Mouse (Mus musculus) testis, postnatal 10 days (tissue): ENCODE data around the gene Asgr1.
"Not testable (repeated sequence)": the region's sequence is repeated elsewhere in the genome, so short reads cannot be mapped to it uniquely, and the experiment has no call there.

Source experiments
- DNase-seq: peaks from one replicate; pipeline ENCODE4 v3.0.0; 2021; ENCODE audit warnings: low spot score

Gene Asgr1

GRCm38 (mm10) chr11:70053898-70054570 is at the start of gene Asgr1:
Gene Asgr1, plus strand, starts transcription at chr11:70054085.
- DNase-seq, result no peak

DNA sequence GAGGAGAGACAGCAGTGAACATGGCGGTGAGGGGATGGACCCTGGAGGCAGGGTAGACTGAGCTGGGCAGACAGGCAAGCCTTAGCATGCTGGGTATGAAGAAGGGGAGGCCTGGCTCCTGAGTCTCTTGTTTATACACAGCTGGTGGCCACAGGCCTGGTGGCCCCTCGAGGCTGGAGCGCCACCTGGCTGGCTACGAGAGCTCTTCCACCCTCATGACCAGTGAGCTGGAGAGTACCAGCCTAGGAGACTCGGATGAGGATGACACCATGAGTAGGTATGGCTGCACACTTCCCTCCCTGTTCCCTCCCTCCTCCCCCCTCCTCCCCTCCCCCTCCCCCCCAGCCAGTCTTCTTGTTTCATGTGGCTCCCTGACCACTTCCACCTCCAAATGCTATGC is 48.4 kb upstream of the Asgr1 start:
- no peak for DNase-seq

DNA sequence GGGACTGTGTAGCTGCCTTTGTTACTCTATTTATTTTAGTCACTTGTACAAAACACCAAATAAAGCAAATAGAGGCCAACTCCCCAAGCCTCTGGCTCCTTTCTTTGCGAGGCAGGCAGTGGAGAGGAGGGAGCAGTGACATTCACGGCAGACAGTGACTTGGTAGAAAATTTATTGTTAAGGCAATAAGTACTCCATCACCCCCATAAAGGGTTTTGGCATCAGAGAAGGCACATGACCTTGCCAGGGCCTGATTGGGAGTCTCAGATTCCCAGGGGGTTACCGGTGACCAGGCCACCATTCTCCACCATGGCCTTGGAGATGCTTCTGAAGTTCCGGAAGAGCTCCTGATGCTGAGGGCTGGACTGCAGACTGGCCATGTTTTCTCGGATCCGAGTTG is 43.9 kb upstream of the Asgr1 start:
- no peak for DNase-seq

DNA sequence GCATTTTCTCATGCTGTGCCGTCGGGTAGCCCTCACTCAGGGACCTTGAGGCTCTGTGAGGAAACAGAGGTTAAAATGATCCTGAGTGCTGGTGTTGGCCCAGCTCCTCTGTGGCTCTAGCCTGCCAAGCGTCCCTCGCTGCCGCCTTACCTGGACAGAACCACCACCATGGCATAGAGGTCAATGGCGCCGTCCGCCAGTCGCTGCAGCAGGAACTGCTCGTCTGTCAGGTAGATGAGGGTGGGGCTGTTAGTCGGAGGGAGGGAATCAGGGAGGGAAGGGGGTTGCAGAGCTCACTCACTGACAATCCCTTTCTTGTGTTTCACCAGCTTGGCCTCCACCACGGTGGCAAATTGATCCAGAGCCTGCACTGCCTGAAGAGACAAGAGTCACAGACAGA is 43.3 kb upstream of the Asgr1 start:
- DNase-seq, result no peak

- no peak for DNase-seq
Measured at GRCm38 (mm10) chr11:70010961-70011360, 42.9 kb upstream of the Asgr1 start.

DNA sequence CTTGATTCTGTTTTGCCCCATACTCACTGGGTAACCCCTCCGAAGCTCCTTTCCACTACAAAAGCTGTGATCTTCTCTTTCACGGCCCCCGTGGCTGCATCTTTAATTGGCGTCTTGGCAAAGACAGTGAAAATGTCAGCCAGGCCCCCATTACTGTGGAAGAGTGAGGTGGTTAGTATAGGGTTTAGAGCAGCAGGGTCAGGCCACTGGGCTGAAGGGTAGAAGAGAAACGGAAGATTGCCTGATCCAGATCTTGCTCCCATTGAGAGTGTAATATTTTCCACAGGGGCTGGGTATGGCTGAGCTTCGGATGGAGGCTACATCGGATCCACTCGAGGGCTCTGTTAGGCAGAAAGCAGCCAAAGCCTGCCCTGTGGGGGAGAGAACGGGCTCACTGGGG is 41.0 kb upstream of the Asgr1 start:
- DNase-seq, result peak; percentile 37

GRCm38 (mm10) chr11:70013408-70013807 is 40.5 kb upstream of the Asgr1 start:
- DNase-seq, result no peak

DNA sequence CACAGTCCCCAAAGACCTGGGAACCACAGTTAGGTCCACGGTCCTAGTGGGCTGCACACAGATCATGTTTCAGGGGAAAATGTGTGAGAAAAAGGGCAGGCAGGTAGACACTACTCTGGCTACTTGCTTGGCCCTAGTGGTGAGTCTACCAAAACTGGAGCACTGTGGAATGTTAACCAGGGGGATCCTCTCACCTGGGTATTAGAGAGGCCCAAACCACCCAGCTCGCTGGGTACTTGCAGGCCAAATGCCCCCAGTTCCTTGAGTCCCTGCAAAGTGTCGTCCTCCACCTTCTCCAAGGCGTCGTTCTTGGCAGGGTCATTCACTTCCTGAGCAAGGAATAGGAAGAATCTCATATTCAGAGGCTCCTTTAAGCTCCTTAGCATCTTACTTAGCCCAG is 39.8 kb upstream of the Asgr1 start:
- no peak for DNase-seq

- peak; percentile 92 for DNase-seq
Measured at GRCm38 (mm10) chr11:70014880-70015558, 38.9 kb upstream of the Asgr1 start, which contains the start of gene Acadvl. Gene Acadvl, minus strand, starts transcription at chr11:70015411.

DNA sequence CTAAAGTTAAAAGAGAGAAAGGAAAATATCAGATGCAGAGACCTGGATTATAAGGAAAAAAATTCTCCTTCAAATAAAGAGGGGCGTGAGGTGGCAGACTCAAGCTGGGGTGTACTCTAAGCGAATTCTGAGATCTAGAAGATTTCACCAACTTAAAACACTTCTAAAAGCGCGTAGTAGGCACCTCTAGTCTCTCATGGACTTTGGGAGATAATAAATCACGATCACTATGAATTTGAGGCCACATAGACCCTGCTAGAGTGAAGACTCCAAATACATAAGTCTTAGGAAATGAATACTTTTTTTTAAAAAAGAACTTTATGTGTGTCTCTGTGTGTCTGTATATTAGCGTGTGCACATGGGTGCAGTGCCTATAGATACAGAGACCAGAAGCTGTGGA is 38.2 kb upstream of the Asgr1 start:
- DNase-seq, result no peak

DNA sequence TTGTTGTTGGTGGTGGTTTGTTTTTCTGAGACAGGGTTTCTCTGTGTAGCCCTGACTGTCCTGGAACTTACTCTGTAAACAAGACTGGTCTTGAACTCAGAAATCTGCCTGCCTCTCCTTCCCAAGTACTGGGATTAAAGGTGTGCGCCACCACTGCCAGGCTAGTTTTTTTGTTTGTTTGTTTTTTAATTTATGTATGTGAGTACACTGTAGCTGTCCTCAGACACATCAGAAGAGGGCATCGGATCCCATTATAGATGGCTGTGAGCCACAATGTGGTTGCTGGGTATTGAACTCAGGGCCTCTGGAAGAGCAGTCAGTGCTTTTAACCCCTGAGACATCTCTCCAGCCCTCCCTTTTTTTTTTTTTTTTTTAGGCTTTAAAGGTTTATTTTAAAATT is 37.7 kb upstream of the Asgr1 start:
- not testable (repeated sequence) for DNase-seq

- no peak for DNase-seq
Measured at GRCm38 (mm10) chr11:70016669-70017068, 37.2 kb upstream of the Asgr1 start, which contains the start of gene Dlg4. Gene Dlg4, plus strand, starts transcription at chr11:70016942.

GRCm38 (mm10) chr11:70017199-70017767 is 36.6 kb upstream of the Asgr1 start:
- no peak for DNase-seq

- DNase-seq, result peak; percentile 74
Measured at GRCm38 (mm10) chr11:70018131-70018990, 35.5 kb upstream of the Asgr1 start.

- DNase-seq, result no peak
Measured at GRCm38 (mm10) chr11:70019495-70020021, 34.3 kb upstream of the Asgr1 start.

DNA sequence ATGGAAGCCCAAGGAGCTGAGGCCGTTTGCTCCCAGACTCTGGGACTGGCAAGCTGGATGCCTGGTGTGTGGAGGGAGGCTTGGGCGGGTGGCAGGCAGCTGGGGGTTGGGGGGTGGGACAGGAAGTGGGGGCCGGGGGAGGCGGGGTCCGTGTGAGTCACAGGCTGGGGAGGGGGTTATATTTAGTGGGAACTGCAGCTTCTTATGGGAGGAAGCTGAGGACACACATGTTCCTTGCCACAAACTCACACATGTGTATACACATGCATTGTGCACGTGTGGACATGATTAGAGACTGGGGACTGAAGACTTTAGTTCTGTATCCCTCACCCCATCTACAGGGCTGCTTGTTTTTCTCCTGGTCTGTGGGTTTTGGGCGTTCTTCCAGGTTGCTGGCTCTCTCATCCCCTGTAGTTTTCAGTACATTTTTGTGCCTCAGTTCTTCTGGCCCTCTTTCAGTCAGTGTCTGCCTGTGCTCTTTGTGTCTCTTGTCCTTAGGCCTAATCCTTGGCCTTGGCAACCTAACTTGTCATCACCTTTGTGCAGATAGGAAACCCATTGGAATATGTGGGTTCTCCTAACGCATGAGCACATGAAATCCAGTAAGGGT is 33.8 kb upstream of the Asgr1 start:
- DNase-seq, result no peak

DNA sequence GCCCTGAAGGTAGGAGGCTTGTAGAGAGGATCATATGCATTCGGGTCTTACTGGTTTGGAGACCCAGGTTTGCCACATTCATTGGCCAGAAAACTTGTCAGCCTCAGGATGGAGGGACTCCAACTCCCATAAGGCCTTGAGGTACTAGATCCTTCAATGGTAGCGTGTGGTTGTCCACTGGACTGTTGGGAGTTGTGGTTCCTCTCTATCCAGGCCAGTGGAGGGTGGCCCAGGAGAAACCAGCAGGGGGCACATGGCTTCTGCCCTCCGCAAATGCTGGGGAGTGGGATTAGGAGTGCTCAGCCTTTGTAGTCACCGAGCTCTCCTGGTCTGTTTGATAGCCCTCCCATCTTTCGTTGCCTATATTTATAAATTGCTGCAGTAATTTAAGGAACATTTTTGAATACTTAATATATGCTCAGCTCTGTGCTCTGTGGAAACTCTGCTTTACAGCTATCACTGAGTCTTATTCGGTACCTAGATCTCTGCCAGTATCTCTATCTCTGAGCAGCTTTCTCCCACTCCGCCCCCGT is 33.1 kb upstream of the Asgr1 start:
- peak; percentile 81 for DNase-seq

GRCm38 (mm10) chr11:70021264-70022132 is 32.4 kb upstream of the Asgr1 start:
- peak; percentile 100 for DNase-seq

DNA sequence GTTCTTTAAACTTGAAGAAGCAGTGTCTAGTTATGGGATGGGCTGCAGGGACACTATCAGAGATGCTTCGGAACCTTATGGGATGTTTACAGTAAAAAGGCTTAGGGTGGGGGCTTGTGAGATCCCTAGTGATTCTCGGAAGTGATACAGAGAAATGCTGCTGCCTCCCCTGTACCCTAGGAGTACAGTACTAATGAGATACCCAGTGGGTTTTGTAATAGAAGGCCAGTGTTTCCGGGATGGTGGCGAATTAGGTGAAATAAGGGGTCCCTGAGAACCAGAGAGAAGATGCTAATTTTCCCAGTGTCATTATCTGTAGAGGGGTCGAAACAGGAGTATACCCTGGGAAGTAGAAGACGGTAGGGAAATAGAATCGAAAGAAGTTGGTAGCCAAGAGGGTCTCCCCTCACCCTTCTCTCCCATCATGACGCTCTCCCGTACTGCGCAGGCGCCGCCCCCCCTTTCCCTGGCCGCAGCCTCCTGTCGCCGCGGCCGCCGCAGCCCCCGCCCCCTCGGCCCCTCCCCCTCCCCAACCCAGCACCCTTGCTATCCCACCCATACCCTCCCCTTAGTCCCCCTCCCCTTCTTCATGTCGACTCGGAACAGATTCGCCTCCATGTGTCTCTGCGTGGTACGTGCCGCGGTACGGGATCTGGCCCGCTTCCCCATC is 30.3 kb upstream of the Asgr1 start:
- DNase-seq, result peak; percentile 74

DNA sequence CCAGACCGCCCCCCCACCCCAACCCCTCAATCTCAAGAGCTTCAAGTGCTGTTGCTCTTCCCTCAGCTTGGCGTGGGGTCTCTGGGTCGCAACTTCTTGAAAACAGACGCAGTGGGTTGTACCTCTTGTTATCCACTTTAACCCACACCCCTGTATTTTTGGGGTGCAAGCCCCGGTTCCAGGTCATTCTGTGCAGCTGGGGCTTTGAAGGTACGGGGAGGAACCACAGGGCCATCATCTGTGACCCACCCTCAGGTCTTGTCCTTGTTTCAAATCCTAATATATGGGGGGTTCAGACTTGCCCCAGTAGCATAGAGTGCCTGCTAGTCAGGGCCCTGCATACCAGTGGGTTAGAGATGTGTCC is 29.8 kb upstream of the Asgr1 start:
- no peak for DNase-seq
